Mouse (Mus musculus) stomach, embryonic 14.5 days (tissue): ENCODE measurements around the gene Haspin. TPM values are rescaled to one million over a fixed set of nuclear protein-coding genes. Genes with fewer than 3 reads are reported as not detected.

ENCODE experiments used
- ATAC-seq: fragments of 200-750 bp; cut with Nextera tagmentation; 2 replicates; pipeline ENCODE4 v1.8.0; 2017; ENCODE audit warnings: low read depth, moderate TSS enrichment; ENCODE audit not compliant: insufficient number of reproducible peaks, insufficient read depth, low FRiP score
- H3K27ac ChIP-seq: fragments of 300-500 bp; sonication (generic); 2 replicates; pipeline ENCODE4 v1.5.1; 2014; ENCODE audit warnings: mild to moderate bottlenecking, low read length, moderate library complexity, mixed read lengths
- H3K27me3 ChIP-seq: fragments of 300-500 bp; sonication (generic); 2 replicates; pipeline ENCODE4 v1.6.1; 2014; ENCODE audit warnings: low read length, control low read depth, mixed read lengths; ENCODE audit not compliant: control insufficient read depth, insufficient read depth
- H3K36me3 ChIP-seq: fragments of 300-500 bp; sonication (generic); 2 replicates; pipeline ENCODE4 v1.6.1; 2014; ENCODE audit warnings: mild to moderate bottlenecking, control low read depth, low read length, moderate library complexity, mixed read lengths; ENCODE audit not compliant: control insufficient read depth, insufficient read depth
- H3K4me1 ChIP-seq: fragments of 300-500 bp; sonication (generic); 2 replicates; pipeline ENCODE4 v1.6.1; 2014; ENCODE audit warnings: low read length, control low read depth, mixed read lengths; ENCODE audit not compliant: control insufficient read depth, insufficient read depth
- H3K4me2 ChIP-seq: fragments of 300-500 bp; sonication (generic); replicated peaks from 2 replicates; pipeline ENCODE4 v1.6.1; 2014; ENCODE audit warnings: low read depth, low read length, control low read depth
- H3K4me3 ChIP-seq: fragments of 300-500 bp; sonication (generic); 2 replicates; pipeline ENCODE4 v1.5.1; 2014; ENCODE audit warnings: low read depth, low read length, control low read depth
- H3K9ac ChIP-seq: fragments of 300-500 bp; sonication (generic); replicated peaks from 2 replicates; pipeline ENCODE4 v1.6.1; 2014; ENCODE audit warnings: low read depth, mild to moderate bottlenecking, control low read depth, low read length, moderate library complexity, mixed read lengths
- H3K9me3 ChIP-seq: fragments of 300-500 bp; sonication (generic); 2 replicates; pipeline ENCODE4 v1.6.1; 2016; ENCODE audit warnings: low read depth, low read length, control low read depth; ENCODE audit not compliant: control insufficient read depth
- WGBS: fragments of 180-500 bp; shearing (Covaris S2); extraction: QIAGEN DNeasy Blood & Tissue Kit; methylation state at CpG from one replicate; pipeline ENCODE4 v1.1.7; 2014; 5-methylcytosine and 5-hydroxymethylcytosine counted together
- polyA plus RNA-seq: library from polyadenylated mRNA; unstranded; fragments of >200 nt; fragmentation: Nextera tagmentation; extraction: Ambion mirVana; gene quantifications from 2 replicates; pipeline ENCODE4 v1.2.1, GENCODE M21; 2014

Gene Haspin
- polyA plus RNA-seq, 1 experiment from 2014 or later = 14.2 TPM

- no peak for ATAC-seq
- no peaks in the 10 kb centered on the region for H3K27me3 ChIP-seq
- no peaks in the 10 kb centered on the region for H3K36me3 ChIP-seq
- H3K4me3 ChIP-seq = no peak overlapping the region
- WGBS = 88% methylated on average over 2 of the region's 2 CpGs
- no peak overlapping the region for H3K4me2 ChIP-seq
- no peaks in the 10 kb centered on the region for H3K4me1 ChIP-seq
- no peaks in the 10 kb centered on the region for H3K9me3 ChIP-seq
- no peak overlapping the region for H3K9ac ChIP-seq
- no peak overlapping the region for H3K27ac ChIP-seq
These were observed 47.3 kb downstream of the Haspin start for GRCm38 (mm10) chr11:73090826-73091225.

GRCm38 (mm10) chr11:73090283-73090682, 47.8 kb downstream of the Haspin start, which contains the start of gene Itgae:
TSS of gene Itgae (plus strand) at chr11:73090583.
- Histone ChIP-seq H3K4me2 (no peak within 1 kb of the TSS), H3K4me3 (no peak within 1 kb of the TSS), H3K27me3 (no peaks in the 10 kb centered on the region), H3K9ac (no peak within 1 kb of the TSS), H3K27ac (no peak within 1 kb of the TSS), H3K9me3 (no peaks in the 10 kb centered on the region), H3K4me1 (no peaks in the 10 kb centered on the region), H3K36me3 (no peaks in the 10 kb centered on the region; the same call in 1 of the 2 replicates)
- ATAC-seq = no peak
- 86% methylated on average over 4 of the region's 4 CpGs for WGBS

DNA sequence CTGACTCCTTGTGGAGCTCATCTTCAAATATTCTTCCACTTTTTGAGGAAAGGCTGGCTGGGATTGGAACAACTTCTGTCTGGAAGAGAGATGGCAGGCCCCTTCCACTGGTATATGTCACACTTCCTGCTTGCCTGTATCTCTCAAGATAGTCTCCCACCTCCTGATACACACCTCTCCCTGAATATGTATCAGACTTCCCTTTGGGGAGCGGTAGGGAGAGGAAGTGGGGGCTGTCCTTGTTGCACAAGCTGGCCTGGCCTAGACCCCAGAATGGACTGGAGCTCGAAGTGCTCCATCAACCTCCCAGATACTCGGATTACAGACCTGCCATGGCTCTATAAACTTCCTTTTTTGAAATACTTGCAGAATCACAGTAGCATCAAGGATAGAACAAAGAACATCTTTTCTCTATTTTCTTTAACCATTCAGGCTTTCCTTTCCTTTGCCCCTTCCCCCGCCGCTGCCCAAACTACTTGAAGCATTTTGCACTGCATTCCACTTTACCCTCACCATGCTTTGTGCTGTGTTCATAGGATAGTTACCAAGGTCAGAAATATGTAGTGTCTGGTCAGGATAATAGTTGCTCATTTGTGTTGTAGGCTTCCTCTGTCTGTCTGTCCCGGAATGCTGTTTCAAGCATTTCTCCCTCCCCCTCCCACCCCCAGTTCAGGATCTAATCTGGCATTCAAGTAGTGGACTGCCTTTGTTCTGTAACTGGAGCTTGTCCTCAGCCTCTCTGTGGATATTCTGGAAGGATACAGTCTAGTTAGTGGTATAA, 50.2 kb downstream of the Haspin start:
- Histone ChIP-seq H3K9ac (no peak overlapping the region), H3K4me2 (no peak overlapping the region), H3K9me3 (no peaks in the 10 kb centered on the region), H3K27me3 (no peaks in the 10 kb centered on the region), H3K36me3 (peaks cover 4% of the 10 kb centered on the region; the same call in 1 of the 2 replicates), H3K27ac (no peak overlapping the region), H3K4me1 (0 out of 2 replicates have a peak, but pooled peaks cover 2% of the 10 kb centered on the region), H3K4me3 (no peak overlapping the region)
- ATAC-seq = no peak
- WGBS = 57% methylated on average over 6 of the region's 6 CpGs

Other genes starting within 250 kb of the Haspin start
- 16.2 and 17.3 TPM in 2 replicates for gene Atp2a3, start 177.1 kb downstream of the Haspin start, polyA plus RNA-seq
- gene P2rx1, start 139.2 kb downstream of the Haspin start, polyA plus RNA-seq = 2.2 and 8.0 TPM in 2 replicates
- 4.3 and 5.0 TPM in 2 replicates for gene Camkk1, start 119.3 kb downstream of the Haspin start, polyA plus RNA-seq
- gene Ncbp3, start 90.5 kb downstream of the Haspin start, polyA plus RNA-seq = 13.6 and 15.1 TPM in 2 replicates
- 0.13 and 0.51 TPM in 2 replicates for gene Itgae, start 47.7 kb downstream of the Haspin start, polyA plus RNA-seq
- gene P2rx5, start 22.1 kb upstream of the Haspin start, polyA plus RNA-seq = 0.17 and 0.20 TPM in 2 replicates
- 111 and 116 TPM in 2 replicates for gene Emc6, start 38.7 kb upstream of the Haspin start, polyA plus RNA-seq
- gene Tax1bp3, start 38.8 kb upstream of the Haspin start, polyA plus RNA-seq = 241 and 253 TPM in 2 replicates
- 20.0 and 20.7 TPM in 2 replicates for gene Ctns, start 60.7 kb upstream of the Haspin start, polyA plus RNA-seq
- 1.8 TPM in 2 replicates for gene Shpk, start 61.2 kb upstream of the Haspin start, polyA plus RNA-seq
- 0.13 TPM in 1 of 2 replicates, not detected in the other for gene Trpv1, start 96.0 kb upstream of the Haspin start, polyA plus RNA-seq
- 0.12 and 0.42 TPM in 2 replicates for gene Trpv3, start 129.1 kb upstream of the Haspin start, polyA plus RNA-seq
- 3.7 and 4.1 TPM in 2 replicates for gene Aspa, start 191.3 kb upstream of the Haspin start, polyA plus RNA-seq
- not detected in 2 replicates for gene Gm49340, start 191.4 kb upstream of the Haspin start, polyA plus RNA-seq
- not detected in 2 replicates for gene Spata22, start 191.4 kb upstream of the Haspin start, polyA plus RNA-seq
- not detected in 2 replicates for gene Olfr20, start 212.5 kb upstream of the Haspin start, polyA plus RNA-seq
- gene Olfr376, start 233.0 kb upstream of the Haspin start, polyA plus RNA-seq = not detected in 2 replicates